Comparison of ENCODE assay signal across 13 mouse cellular contexts in the genomic region with DNA sequence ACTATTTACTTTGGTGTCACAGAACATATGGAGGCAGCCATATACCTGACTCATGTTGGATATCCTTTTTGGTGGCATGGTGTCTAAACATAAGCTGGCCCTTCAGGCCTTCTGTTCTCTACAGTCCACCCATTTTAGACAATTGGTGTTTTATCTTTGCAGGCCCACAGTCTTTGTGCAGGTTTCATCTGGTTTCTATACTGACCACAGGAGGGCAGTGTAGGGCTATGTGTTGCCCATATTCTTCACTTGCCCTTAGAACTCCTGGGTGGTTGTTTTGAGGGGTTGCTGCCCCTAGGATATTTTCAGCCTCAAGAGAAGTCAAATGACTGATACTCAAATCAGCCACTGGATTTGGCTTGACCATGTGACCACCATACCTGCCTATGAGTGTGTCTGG. TPM values are rescaled to one million over a fixed set of nuclear protein-coding genes. Genes with fewer than 3 reads are reported as not detected.
A peak's percentile ranks its signal among the peaks of the same experiment; 100 is the strongest.
DNase-seq lines count a peak whose midpoint lies in the region; ATAC-seq and TF ChIP-seq lines count a peak whose summit lies in the region.
"Had no signal": no experiment of that assay in that cellular context is flagged by ENCODE, and none has a peak within 500 bp of the region (broad histone marks: within the 10 kb centered on the region; RNA-seq: fewer than 3 reads in every experiment).

No protein-coding gene starts in this region.

- no peak overlapping the region for H3K9ac ChIP-seq in hindbrain, postnatal 0 days (replicated peaks; ENCODE audit: low read length)
- H3K9ac ChIP-seq in hindbrain, embryonic 14.5 days, result no peak overlapping the region
- H3K9ac ChIP-seq: limb, embryonic 15.5 days; neural tube, embryonic 12.5 days had no signal

- H3K27me3 ChIP-seq in hindbrain, postnatal 0 days (ENCODE audit: insufficient read depth, low read length), result no peaks in the 10 kb centered on the region
- no peaks in the 10 kb centered on the region for H3K27me3 ChIP-seq in hindbrain, embryonic 14.5 days (ENCODE audit: control insufficient read depth, insufficient read depth, low read length)
- H3K27me3 ChIP-seq: limb, embryonic 15.5 days; neural tube, embryonic 12.5 days had no signal

- H3K27ac ChIP-seq in hindbrain, postnatal 0 days, result no peak overlapping the region
- no peak overlapping the region for H3K27ac ChIP-seq in hindbrain, embryonic 14.5 days
- H3K27ac ChIP-seq: limb, embryonic 15.5 days; neural tube, embryonic 12.5 days had no signal

- no peak for ATAC-seq in hindbrain, postnatal 0 days
- no peak for ATAC-seq in hindbrain, embryonic 14.5 days (ENCODE audit: low FRiP score)
- ATAC-seq in granulocyte monocyte progenitor cell, adult 5-6 weeks (replicated peaks; ENCODE audit: poor library complexity, severe bottlenecking), result peak; percentile 63

- peak; percentile 57 for TF ChIP-seq CTCF in hindbrain, postnatal 0 days (IDR thresholded peaks at IDR 0.05; ENCODE audit: low read depth)

- DNase-seq in hindbrain, postnatal 0 days (ENCODE audit: low spot score), result peak; percentile 35
- no peak for DNase-seq in hindbrain, embryonic 14.5 days (ENCODE audit: low spot score)
- peak; percentile 42 for DNase-seq in 3T3-L1 (ENCODE audit: low read depth, low spot score)
- peak; percentile 28 for DNase-seq in ES-CJ7 (ENCODE audit: low read depth, low spot score)
- no peak for DNase-seq in gastrocnemius, adult 18-20 months (ENCODE audit: low spot score)
- no peak for DNase-seq in urinary bladder, adult 18-20 months (ENCODE audit: low spot score in 2 of 2)
- DNase-seq in kidney, postnatal 10 days, result no peak

- no peaks in the 10 kb centered on the region for H3K4me1 ChIP-seq in hindbrain, postnatal 0 days (ENCODE audit: insufficient read depth, low read length)
- H3K4me1 ChIP-seq in hindbrain, embryonic 14.5 days (replicated peaks; ENCODE audit: control insufficient read depth, insufficient read depth, low read length), result no peaks in the 10 kb centered on the region
- H3K4me1 ChIP-seq: limb, embryonic 15.5 days; neural tube, embryonic 12.5 days had no signal

- no peaks in the 10 kb centered on the region for H3K36me3 ChIP-seq in hindbrain, postnatal 0 days (ENCODE audit: insufficient read depth, low read length)
- no peaks in the 10 kb centered on the region for H3K36me3 ChIP-seq in hindbrain, embryonic 14.5 days (replicated peaks; ENCODE audit: control insufficient read depth, insufficient read depth)
- H3K36me3 ChIP-seq: limb, embryonic 15.5 days; neural tube, embryonic 12.5 days had no signal

- H3K4me3 ChIP-seq in hindbrain, postnatal 0 days (ENCODE audit: low read length), result no peak overlapping the region
- H3K4me3 ChIP-seq in hindbrain, embryonic 14.5 days (replicated peaks; ENCODE audit: low read length), result no peak overlapping the region
- H3K4me3 ChIP-seq: limb, embryonic 15.5 days; neural tube, embryonic 12.5 days had no signal

- no peaks in the 10 kb centered on the region for H3K9me3 ChIP-seq in hindbrain, postnatal 0 days (ENCODE audit: low read length)
- H3K9me3 ChIP-seq in hindbrain, embryonic 14.5 days (ENCODE audit: control insufficient read depth, low read length), result no peaks in the 10 kb centered on the region
- H3K9me3 ChIP-seq: limb, embryonic 15.5 days; neural tube, embryonic 12.5 days had no signal

- H3K4me2 ChIP-seq in hindbrain, postnatal 0 days (ENCODE audit: low read depth, low read length), result no peak overlapping the region
- no peak overlapping the region for H3K4me2 ChIP-seq in hindbrain, embryonic 14.5 days (replicated peaks)
- H3K4me2 ChIP-seq: limb, embryonic 15.5 days; neural tube, embryonic 12.5 days had no signal

RNA-seq across cellular contexts. Expression of a gene that starts 5.3 kb away (rescaled TPM):
- total RNA-seq in hindbrain, postnatal 0 days (2014; rRNA removed), result not detected in 2 replicates
- 0.06 TPM in 1 of 2 replicates, not detected in the other for polyA plus RNA-seq in hindbrain, postnatal 0 days (2015; fragmentation: Nextera tagmentation; extraction: Ambion mirVana)
- polyA plus RNA-seq in hindbrain, embryonic 14.5 days (2014; fragmentation: Nextera tagmentation; extraction: Ambion mirVana), result not detected in 2 replicates
- total RNA-seq in granulocyte monocyte progenitor cell, adult 5-6 weeks (2014; fragmentation: Nextera tagmentation), result not detected in 2 replicates
- total RNA-seq in granulocyte monocyte progenitor cell, adult 5-6 weeks (2017), result 0.46 TPM in 1 of 2 replicates, not detected in the other
- total RNA-seq in gastrocnemius, adult 18-20 months (2021), result not detected
- polyA plus RNA-seq: embryonic facial prominence, embryonic 14.5 days; gonadal fat pad, adult 2 months; kidney, embryonic 14.5 days; limb, embryonic 15.5 days; neural tube, embryonic 12.5 days had no signal

RNA-seq across cellular contexts. Expression of a gene that starts 10.8 kb away (rescaled TPM):
- total RNA-seq in hindbrain, postnatal 0 days (2014; rRNA removed), result 81.8 and 86.3 TPM in 2 replicates
- polyA plus RNA-seq in hindbrain, postnatal 0 days (2015; fragmentation: Nextera tagmentation; extraction: Ambion mirVana), result 110 and 117 TPM in 2 replicates
- polyA plus RNA-seq in hindbrain, embryonic 14.5 days (2014; fragmentation: Nextera tagmentation; extraction: Ambion mirVana), result 175 and 179 TPM in 2 replicates
- total RNA-seq in granulocyte monocyte progenitor cell, adult 5-6 weeks (2014; fragmentation: Nextera tagmentation), result 81.2 and 92.6 TPM in 2 replicates
- total RNA-seq in granulocyte monocyte progenitor cell, adult 5-6 weeks (2017), result 74.0 and 74.1 TPM in 2 replicates
- total RNA-seq in gastrocnemius, adult 18-20 months (2021), result 10 to 100 TPM; 13.9 to 17.2 TPM

Comparison
In these comparisons a context has a peak if more than half of its experiments do, and no peak if none do; other contexts are left out.
1. DNase-seq: peak in hindbrain, postnatal 0 days (single experiment), 3T3-L1 (single experiment) and ES-CJ7 (single experiment); none in hindbrain, embryonic 14.5 days (single experiment), gastrocnemius, adult 18-20 months (single experiment), urinary bladder, adult 18-20 months (0 of 2) and kidney, postnatal 10 days (single experiment).